Mouse (Mus musculus): ENCODE data around the gene C1rl.

DNA sequence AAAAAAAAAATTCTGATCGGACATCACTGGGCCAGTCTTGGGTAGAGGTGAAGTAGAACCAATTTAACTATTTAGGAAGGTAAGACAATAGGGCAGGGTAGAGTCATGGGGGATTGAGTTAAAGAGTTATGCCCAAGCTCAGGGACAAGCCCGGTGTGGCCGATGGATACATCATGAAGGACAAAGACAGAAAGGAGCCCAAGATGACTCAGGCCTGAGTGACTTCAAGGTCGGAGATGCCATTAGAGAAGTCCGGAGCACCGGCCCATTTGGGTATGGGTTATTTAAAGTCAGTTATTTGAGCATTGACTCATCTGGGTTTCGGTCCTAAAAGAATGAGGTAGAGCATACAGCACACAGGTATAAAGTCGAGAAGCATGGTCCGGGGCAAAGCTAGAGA lies 46.5 kb upstream of the C1rl start:
- TF ChIP-seq POLR2A (IDR thresholded peaks at IDR 0.05; ENCODE audit: insufficient read length, low read depth) = no peak
- TF ChIP-seq E2F4 (IDR thresholded peaks at IDR 0.05; ENCODE audit: insufficient read depth) = no peak
- no peak for TF ChIP-seq USF1 (IDR thresholded peaks at IDR 0.05; ENCODE audit: low read depth)
- TF ChIP-seq MYOG (IDR thresholded peaks at IDR 0.05; ENCODE audit: control insufficient read depth in 1 of 3, insufficient read depth in 1 of 3, insufficient read length in 2 of 3, low read depth in 2 of 3) = no peak
- TF ChIP-seq SRF (IDR thresholded peaks at IDR 0.05; ENCODE audit: control insufficient read depth, insufficient read length, low read depth) = no peak
- no peak for TF ChIP-seq TCF3 (IDR thresholded peaks at IDR 0.05; ENCODE audit: insufficient read length, low read depth)
